Mouse (Mus musculus) thymus, adult 2 months (tissue): ENCODE data around the gene Ttll3.

Experiments
- CTCF ChIP-seq: fragments of 200-500 bp; IDR thresholded peaks from 2 replicates; pipeline ENCODE4 v1.5.1; 2012; ENCODE audit warnings: mild to moderate bottlenecking, control low read depth, low read length, moderate library complexity, borderline replicate concordance; ENCODE audit not compliant: control insufficient read depth, poor library complexity, insufficient read depth; ENCODE audit errors: extremely low read depth
- POLR2A ChIP-seq: fragments of 200-500 bp; IDR thresholded peaks from 2 replicates; pipeline ENCODE4 v1.6.1; 2012; ENCODE audit warnings: mild to moderate bottlenecking, low read length, control low read depth, moderate library complexity; ENCODE audit not compliant: control insufficient read depth, poor library complexity, insufficient read depth; ENCODE audit errors: extremely low read depth

DNA sequence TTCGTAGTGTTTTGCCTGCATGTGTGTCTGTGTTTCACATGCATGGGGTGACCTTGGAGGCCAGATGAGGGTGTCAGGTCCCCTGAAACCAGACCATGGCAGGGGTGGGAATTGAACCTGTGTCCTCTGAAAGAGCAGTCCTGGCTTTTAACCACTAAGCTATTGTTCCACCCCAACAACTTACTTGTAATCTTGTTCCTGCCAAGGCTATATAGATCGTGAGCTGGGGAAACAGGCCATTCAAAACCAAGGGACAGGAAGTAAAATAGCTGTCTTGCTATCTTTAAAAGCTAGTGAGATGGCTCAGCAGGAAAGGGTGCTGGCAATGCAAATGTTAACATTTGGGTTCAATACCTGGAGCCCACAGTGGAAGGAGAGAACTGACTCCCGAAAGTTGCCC, 40.9 kb downstream of the Ttll3 start:
- TF ChIP-seq POLR2A, result no peak
- no peak for TF ChIP-seq CTCF
